Mouse (Mus musculus): ENCODE measurements around the gene Smap2. TPM values are rescaled to one million over a fixed set of nuclear protein-coding genes. Genes with fewer than 3 reads are reported as not detected.

The Smap2 gene
- polyA plus RNA-seq, 1 experiment from 2014 or later, result 14.5 TPM

DNA sequence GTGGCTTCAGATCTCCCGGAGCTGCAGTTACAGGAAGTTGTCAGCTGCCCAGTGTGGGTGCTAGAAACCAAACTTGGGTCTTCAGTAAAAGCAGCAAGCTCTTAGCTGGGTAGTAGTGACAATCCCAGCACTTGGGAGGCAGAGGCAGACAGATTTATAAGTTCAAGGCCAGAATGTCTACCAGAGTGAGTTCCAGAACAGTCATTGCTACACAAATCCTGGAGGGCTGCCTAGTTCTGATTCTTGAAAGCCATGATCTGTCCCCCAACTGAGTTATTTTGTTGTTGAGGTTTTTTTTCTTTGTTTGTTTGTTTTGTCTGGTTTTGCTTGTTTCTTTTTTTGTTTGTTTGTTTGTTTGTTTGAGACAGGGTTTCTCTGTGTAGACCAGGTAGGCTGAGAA, 11.1 kb upstream of the Smap2 start:
- 51% methylated on average over 1 of the region's 1 CpGs for WGBS (ENCODE audit: insufficient replicate concordance)
- Histone ChIP-seq H3K4me1 (ENCODE audit: control insufficient read depth, insufficient read depth, low read length) (no peaks in the 10 kb centered on the region), H3K27me3 (ENCODE audit: control insufficient read depth, insufficient read depth, low read length) (no peaks in the 10 kb centered on the region), H3K36me3 (ENCODE audit: control insufficient read depth, insufficient read depth, low read length) (no peaks in the 10 kb centered on the region), H3K4me2 (no peak overlapping the region), H3K9me3 (replicated peaks; ENCODE audit: control insufficient read depth, low read length) (no peaks in the 10 kb centered on the region), H3K9ac (ENCODE audit: low read depth, low read length) (no peak overlapping the region), H3K4me3 (ENCODE audit: low read depth, low read length) (no peak overlapping the region), H3K27ac (ENCODE audit: low read depth, low read length) (no peak overlapping the region)
- ATAC-seq (replicated peaks; ENCODE audit: insufficient number of reproducible peaks, low FRiP score, low TSS enrichment), result no peak

DNA sequence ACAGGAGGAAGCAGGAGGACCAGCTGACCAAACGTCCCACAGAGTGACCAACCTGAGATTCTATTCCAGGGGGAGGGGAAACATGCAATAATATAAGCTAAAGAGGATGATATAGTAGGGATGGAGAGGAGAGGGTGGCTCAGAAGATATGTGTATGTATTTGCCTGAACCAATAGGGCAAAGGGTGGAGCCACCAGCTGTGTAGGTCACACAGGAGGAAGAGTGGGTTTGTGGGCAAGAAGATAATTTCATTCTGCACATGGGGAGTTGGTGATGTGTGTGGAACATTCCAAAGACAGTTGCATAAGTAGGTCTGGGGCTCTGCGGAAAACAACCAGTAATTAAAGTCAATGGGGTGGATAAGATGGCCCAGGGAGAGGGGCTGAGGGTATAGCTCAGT, 8.6 kb upstream of the Smap2 start:
- Histone ChIP-seq H3K4me3 (ENCODE audit: low read depth, low read length) (no peak overlapping the region), H3K4me2 (no peak overlapping the region), H3K36me3 (ENCODE audit: control insufficient read depth, insufficient read depth, low read length) (no peaks in the 10 kb centered on the region), H3K9me3 (replicated peaks; ENCODE audit: control insufficient read depth, low read length) (no peaks in the 10 kb centered on the region), H3K9ac (ENCODE audit: low read depth, low read length) (no peak overlapping the region), H3K27me3 (ENCODE audit: control insufficient read depth, insufficient read depth, low read length) (no peaks in the 10 kb centered on the region), H3K27ac (ENCODE audit: low read depth, low read length) (no peak overlapping the region), H3K4me1 (ENCODE audit: control insufficient read depth, insufficient read depth, low read length) (peaks cover 4% of the 10 kb centered on the region)
- WGBS (ENCODE audit: insufficient replicate concordance), result 64% methylated on average over 2 of the region's 2 CpGs
- ATAC-seq (replicated peaks; ENCODE audit: insufficient number of reproducible peaks, low FRiP score, low TSS enrichment), result no peak

DNA sequence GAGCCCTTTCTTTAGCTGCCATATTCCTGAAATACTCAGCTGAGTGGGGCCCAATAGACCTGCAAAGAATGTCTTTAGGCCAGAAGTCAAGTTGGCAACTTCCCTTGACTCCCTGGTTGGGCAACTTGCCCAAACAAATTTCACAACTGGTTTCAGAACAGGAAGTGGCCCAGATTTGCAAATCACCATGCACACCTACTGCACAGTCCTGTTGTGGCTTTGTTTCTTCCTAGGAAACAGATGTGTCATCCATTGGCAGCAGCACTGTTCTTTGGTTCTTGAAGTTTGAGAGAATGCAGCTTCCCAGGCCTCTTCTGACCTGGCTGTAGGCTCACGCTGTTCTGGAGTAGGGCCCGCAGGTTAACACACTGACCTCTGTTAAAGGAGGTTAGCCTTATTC, 6.9 kb upstream of the Smap2 start:
- Histone ChIP-seq H3K36me3 (ENCODE audit: control insufficient read depth, insufficient read depth, low read length) (no peaks in the 10 kb centered on the region), H3K27me3 (ENCODE audit: control insufficient read depth, insufficient read depth, low read length) (no peaks in the 10 kb centered on the region), H3K9me3 (replicated peaks; ENCODE audit: control insufficient read depth, low read length) (no peaks in the 10 kb centered on the region), H3K4me1 (ENCODE audit: control insufficient read depth, insufficient read depth, low read length) (peaks cover 4% of the 10 kb centered on the region), H3K4me3 (ENCODE audit: low read depth, low read length) (no peak overlapping the region), H3K9ac (ENCODE audit: low read depth, low read length) (no peak overlapping the region), H3K27ac (ENCODE audit: low read depth, low read length) (no peak overlapping the region), H3K4me2 (no peak overlapping the region)
- WGBS (ENCODE audit: insufficient replicate concordance), result 82% methylated on average over 2 of the region's 2 CpGs
- ATAC-seq (replicated peaks; ENCODE audit: insufficient number of reproducible peaks, low FRiP score, low TSS enrichment), result no peak

DNA sequence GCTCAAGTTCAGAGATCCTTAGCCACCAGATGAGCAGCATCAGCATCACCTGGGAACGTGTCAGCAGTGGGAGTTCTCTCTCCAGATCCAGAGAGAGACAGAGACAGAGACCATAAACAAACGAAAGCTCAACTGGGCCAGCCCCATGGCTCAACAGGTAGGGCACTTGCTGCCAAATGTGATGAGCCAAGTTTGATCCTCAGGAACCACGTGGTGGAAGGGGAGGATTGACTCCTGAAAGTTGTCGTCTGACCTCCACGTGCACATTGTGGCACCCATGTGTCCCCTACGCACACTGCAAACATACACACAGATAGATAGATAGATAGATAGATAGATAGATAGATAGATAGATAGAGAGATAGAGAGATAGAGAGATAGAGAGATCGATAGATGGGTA, 6.4 kb upstream of the Smap2 start:
- H3K9ac ChIP-seq (ENCODE audit: low read depth, low read length), result no peak overlapping the region
- H3K27ac ChIP-seq (ENCODE audit: low read depth, low read length), result no peak overlapping the region
- no peak for ATAC-seq (replicated peaks; ENCODE audit: insufficient number of reproducible peaks, low FRiP score, low TSS enrichment)
- H3K4me3 ChIP-seq (ENCODE audit: low read depth, low read length), result no peak overlapping the region
- no peaks in the 10 kb centered on the region for H3K36me3 ChIP-seq (ENCODE audit: control insufficient read depth, insufficient read depth, low read length)
- no peaks in the 10 kb centered on the region for H3K27me3 ChIP-seq (ENCODE audit: control insufficient read depth, insufficient read depth, low read length)
- 78% methylated on average over 7 of the region's 7 CpGs for WGBS (ENCODE audit: insufficient replicate concordance)
- H3K4me1 ChIP-seq (ENCODE audit: control insufficient read depth, insufficient read depth, low read length), result peaks cover 4% of the 10 kb centered on the region
- no peak overlapping the region for H3K4me2 ChIP-seq
- H3K9me3 ChIP-seq (replicated peaks; ENCODE audit: control insufficient read depth, low read length), result no peaks in the 10 kb centered on the region

DNA sequence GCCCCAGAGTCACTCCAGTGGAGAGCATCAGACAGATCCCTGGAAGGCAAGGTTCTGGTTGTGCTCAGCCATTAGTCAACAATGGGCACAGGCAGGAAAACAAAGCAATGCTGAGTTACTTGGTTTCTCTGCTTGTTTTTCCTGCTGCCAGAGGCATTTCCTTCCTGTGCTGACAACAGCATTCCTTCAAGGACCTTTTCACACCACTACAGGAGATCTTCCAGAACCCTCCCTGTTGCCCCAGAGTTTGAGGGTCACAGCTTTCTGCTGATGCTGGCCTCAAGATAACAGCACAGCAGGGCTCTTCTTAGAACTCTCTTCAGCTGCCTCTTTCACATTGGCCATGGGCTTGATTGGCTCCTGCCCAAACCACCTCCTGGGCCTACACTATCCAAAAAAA, 4.9 kb upstream of the Smap2 start:
- Histone ChIP-seq H3K36me3 (ENCODE audit: control insufficient read depth, insufficient read depth, low read length) (no peaks in the 10 kb centered on the region), H3K27ac (ENCODE audit: low read depth, low read length) (peak overlapping the region; percentile 50; the same call in 1 of the 2 replicates), H3K27me3 (ENCODE audit: control insufficient read depth, insufficient read depth, low read length) (no peaks in the 10 kb centered on the region), H3K4me1 (ENCODE audit: control insufficient read depth, insufficient read depth, low read length) (peaks cover 8% of the 10 kb centered on the region), H3K9me3 (replicated peaks; ENCODE audit: control insufficient read depth, low read length) (no peaks in the 10 kb centered on the region), H3K9ac (ENCODE audit: low read depth, low read length) (no peak overlapping the region), H3K4me2 (no peak overlapping the region), H3K4me3 (ENCODE audit: low read depth, low read length) (no peak overlapping the region)
- ATAC-seq (replicated peaks; ENCODE audit: insufficient number of reproducible peaks, low FRiP score, low TSS enrichment), result no peak

DNA sequence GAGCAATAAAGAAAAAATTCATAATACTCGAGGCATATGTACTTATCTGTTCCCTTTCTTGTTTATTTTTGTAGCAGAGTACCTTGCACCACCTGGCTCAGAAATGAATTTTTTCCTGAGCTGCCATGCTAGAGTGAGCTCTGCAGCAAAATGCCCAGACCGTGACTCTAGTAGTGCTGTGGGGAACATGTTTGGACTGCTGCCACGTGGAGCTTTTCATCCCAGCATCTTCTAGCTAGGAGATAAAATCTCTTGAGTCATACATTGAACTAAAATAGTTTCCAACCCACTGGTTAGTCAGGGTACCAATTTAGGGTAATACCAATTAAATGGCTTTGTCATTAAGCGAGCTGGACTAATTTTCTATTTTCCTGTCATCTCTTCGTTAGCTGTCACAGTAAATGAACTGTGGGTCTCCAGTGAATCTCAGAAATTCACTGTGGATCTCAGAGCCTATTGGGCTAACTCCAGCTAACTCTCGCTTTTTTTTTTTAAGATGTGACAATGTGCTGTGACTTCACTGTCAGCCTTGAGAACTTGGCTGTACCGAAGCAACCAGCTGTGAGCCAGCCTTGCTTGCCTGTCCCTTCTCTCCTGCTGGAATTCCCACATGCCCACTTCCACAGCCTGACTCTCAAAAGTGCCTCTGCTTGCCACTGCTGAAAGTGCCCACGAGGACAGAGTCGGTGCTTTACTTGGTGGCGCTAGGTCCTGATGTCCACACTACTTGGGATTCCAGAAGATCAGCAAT, 3.2 kb upstream of the Smap2 start:
- H3K9me3 ChIP-seq (replicated peaks; ENCODE audit: control insufficient read depth, low read length), result no peaks in the 10 kb centered on the region
- no peaks in the 10 kb centered on the region for H3K36me3 ChIP-seq (ENCODE audit: control insufficient read depth, insufficient read depth, low read length)
- H3K4me1 ChIP-seq (ENCODE audit: control insufficient read depth, insufficient read depth, low read length), result peaks cover 16% of the 10 kb centered on the region
- WGBS (ENCODE audit: insufficient replicate concordance), result 66% methylated on average over 10 of the region's 10 CpGs
- no peak overlapping the region for H3K9ac ChIP-seq (ENCODE audit: low read depth, low read length)
- ATAC-seq (replicated peaks; ENCODE audit: insufficient number of reproducible peaks, low FRiP score, low TSS enrichment), result no peak
- no peak overlapping the region for H3K4me3 ChIP-seq (ENCODE audit: low read depth, low read length)
- H3K27ac ChIP-seq (ENCODE audit: low read depth, low read length), result no peak overlapping the region
- no peak overlapping the region for H3K4me2 ChIP-seq
- H3K27me3 ChIP-seq (ENCODE audit: control insufficient read depth, insufficient read depth, low read length), result no peaks in the 10 kb centered on the region

DNA sequence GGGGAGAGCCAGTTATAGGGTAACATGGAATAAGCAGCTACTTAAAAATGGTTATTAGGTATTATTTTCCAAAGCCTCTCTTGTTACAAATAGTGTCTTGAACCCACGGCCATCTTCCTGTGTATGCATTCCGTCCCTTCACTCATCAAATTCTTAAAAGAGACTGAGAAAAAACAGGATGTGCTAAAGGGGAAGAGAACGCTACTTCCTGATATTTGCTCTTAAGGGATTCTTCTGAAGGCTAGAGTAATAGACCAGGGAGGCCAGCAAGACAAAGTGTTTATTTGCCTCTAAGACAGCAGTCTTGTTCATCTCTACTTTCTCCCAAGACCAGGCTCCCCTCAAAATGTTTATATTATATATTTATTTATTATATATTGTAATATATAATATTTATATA, 1.2 kb upstream of the Smap2 start:
- no peaks in the 10 kb centered on the region for H3K9me3 ChIP-seq (replicated peaks; ENCODE audit: control insufficient read depth, low read length)
- no peaks in the 10 kb centered on the region for H3K27me3 ChIP-seq (ENCODE audit: control insufficient read depth, insufficient read depth, low read length)
- H3K4me3 ChIP-seq (ENCODE audit: low read depth, low read length), result no peak overlapping the region
- peaks cover 21% of the 10 kb centered on the region for H3K4me1 ChIP-seq (ENCODE audit: control insufficient read depth, insufficient read depth, low read length)
- no peak overlapping the region for H3K27ac ChIP-seq (ENCODE audit: low read depth, low read length)
- WGBS (ENCODE audit: insufficient replicate concordance), result 66% methylated on average over 3 of the region's 3 CpGs
- no peak for ATAC-seq (replicated peaks; ENCODE audit: insufficient number of reproducible peaks, low FRiP score, low TSS enrichment)
- no peak overlapping the region for H3K9ac ChIP-seq (ENCODE audit: low read depth, low read length)
- H3K36me3 ChIP-seq (ENCODE audit: control insufficient read depth, insufficient read depth, low read length), result no peaks in the 10 kb centered on the region
- no peak overlapping the region for H3K4me2 ChIP-seq

DNA sequence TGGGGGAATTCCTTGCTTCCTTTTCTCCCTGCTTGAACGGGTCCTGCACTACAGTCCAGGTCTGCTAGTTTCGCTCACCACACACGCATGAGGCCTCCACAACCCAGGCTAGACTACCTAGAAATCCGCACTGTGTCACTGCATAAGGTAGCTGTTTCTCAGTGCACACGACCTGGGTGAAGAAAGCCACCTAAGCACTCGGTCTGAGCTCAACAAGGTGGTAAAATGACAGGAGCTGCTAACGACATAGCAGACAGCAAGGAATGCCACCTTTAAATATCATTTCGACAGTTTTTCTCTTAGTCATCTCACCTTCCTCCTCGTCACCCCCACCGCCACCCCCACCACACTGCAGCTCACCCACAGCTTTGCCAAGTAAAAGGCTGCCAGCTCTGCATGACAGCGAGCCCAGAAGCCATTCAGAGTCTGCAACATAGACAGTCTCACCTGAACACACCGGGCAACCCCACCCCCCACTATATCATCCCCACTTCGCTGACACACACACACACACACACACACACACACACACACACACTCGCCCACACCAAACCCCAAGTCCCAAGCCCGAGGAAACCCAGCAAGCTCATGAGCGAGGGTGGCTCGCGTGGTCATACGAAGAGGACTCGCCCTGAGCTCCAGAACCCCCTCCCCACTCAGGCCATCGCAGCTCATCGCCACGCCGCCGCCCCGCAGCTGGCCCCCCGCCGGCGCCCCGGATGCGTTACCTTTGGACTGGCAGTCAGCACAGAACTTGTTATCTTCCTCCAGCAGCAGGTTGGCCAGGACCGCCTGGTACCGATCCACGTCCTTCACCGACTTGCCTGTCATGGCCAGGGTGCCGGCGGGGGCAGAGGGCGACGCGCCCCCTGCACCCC, 787 bp downstream of the Smap2 start:
- no peaks in the 10 kb centered on the region for H3K9me3 ChIP-seq (replicated peaks; ENCODE audit: control insufficient read depth, low read length)
- H3K36me3 ChIP-seq (ENCODE audit: control insufficient read depth, insufficient read depth, low read length), result no peaks in the 10 kb centered on the region
- peak overlapping the region; percentile 93 for H3K4me2 ChIP-seq
- H3K9ac ChIP-seq (ENCODE audit: low read depth, low read length), result peak overlapping the region; percentile 81
- 4% methylated on average over 40 of the region's 40 CpGs for WGBS (ENCODE audit: insufficient replicate concordance)
- no peaks in the 10 kb centered on the region for H3K27me3 ChIP-seq (ENCODE audit: control insufficient read depth, insufficient read depth, low read length)
- peak overlapping the region; percentile 70 for H3K27ac ChIP-seq (ENCODE audit: low read depth, low read length)
- peaks cover 17% of the 10 kb centered on the region for H3K4me1 ChIP-seq (ENCODE audit: control insufficient read depth, insufficient read depth, low read length)
- no peak for ATAC-seq (replicated peaks; ENCODE audit: insufficient number of reproducible peaks, low FRiP score, low TSS enrichment)
- H3K4me3 ChIP-seq (ENCODE audit: low read depth, low read length), result peak overlapping the region; percentile 99
